Mouse (Mus musculus) mouse embryonic stem cell (cell line): ENCODE measurements around the gene Gimap8.

Experiments used
- in situ Hi-C, 2 experiments: fragments of 300-500 bp; cut with MboI; formaldehyde crosslinking; loops; 1 replicate in 1 of 2; 3 replicates in 1 of 2; pipeline ENCODE4 v1.14.3; 2019 to 2020; ENCODE audit warnings: low sequenced_read_pairs in 2 of 2, low pct_unique_long_range_greater_than_20kb in 1 of 2, mixed read lengths in 1 of 2; ENCODE audit not compliant: unreplicated experiment in 1 of 2

Gene Gimap8

DNA sequence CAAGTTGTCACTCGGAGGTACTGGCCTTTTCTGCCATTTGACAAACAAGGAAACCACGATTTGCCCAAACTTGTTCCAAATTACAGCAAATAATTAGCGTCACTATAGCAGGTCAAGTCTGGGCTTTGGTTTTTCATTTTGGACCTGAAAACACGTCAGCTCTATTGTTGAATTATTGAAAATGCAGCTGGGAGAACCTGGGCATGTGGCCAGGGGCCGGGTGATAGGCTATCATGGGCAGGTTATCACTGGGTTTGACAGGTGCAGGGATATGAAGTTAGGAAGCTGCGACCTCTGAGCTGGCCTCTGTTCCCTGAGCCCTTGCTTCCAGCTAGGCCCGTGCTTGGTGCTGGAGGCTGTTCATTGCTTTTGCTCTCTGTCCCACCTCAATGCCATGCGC, 16.2 kb upstream of the Gimap8 start:
- in situ Hi-C loops = loop anchor here in 1 of 2 experiments (10.0 kb wide), 1 partner anchor 86 kb away; no protein-coding TSS in a partner anchor

DNA sequence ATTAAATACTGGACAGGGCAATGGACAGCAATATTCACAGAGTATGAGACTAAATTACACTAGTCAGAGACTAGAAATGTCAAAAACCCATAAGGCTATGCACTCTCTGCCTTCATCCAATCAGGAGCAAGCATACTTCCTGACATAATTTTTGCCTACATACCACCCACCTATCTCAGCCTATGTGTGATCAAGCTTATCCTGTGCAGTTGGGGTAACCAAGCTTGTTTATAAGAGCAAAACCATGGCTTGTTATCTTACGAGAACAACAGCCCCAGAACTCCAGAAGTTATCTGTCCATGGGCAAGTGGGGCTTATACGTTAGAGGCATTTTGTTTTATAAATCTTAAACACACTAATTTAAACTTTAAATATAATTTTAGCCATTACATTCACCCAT, 11.9 kb upstream of the Gimap8 start:
- in situ Hi-C loops = loop anchor here in 1 of 2 experiments (10.0 kb wide), 1 partner anchor 90 kb away; no protein-coding TSS in a partner anchor

- in situ Hi-C loops = loop anchor here in 1 of 2 experiments (10.0 kb wide), 1 partner anchor 92 kb away; no protein-coding TSS in a partner anchor
These were observed 10.5 kb upstream of the Gimap8 start for GRCm38 (mm10) chr6:48636515-48636914.

DNA sequence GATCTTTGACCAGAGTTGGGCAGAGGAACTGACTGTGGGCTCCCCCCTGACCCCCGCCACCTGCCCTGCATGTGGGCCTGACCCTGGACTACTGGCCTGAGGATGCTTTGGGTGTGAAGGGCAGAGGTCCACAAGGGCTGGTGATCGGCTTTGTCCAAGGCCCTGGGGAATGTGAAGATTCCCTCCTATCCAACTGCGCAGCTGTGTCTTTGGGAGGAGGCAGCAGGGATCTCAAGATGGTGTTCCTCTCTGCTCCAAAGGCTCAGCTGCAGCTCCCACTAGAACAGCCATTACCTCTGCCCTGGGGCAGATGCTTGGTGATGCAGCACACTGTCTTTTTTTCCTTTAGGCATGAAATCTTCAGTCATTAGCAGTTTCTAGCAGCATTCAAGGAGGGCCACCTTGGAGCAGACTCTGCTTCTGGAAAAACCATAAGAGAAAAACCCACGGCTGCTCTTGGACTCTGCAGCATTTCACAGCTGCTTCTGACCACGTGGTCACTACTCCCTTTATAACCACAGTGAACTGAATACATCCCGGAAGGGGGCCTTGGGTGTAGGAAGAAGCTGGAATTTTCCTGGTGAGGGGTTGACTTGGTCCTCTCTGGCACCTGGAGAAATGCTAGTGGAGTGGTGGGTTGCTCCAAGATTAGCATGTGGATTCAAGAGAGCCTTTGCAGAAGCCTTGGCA, 9.1 kb upstream of the Gimap8 start:
- in situ Hi-C loops = loop anchor here in 1 of 2 experiments (10.0 kb wide), 1 partner anchor 93 kb away; no protein-coding TSS in a partner anchor

GRCm38 (mm10) chr6:48638553-48638952, 8.5 kb upstream of the Gimap8 start:
- in situ Hi-C loops = loop anchor here in 1 of 2 experiments (10.0 kb wide), 1 partner anchor 94 kb away; no protein-coding TSS in a partner anchor

- in situ Hi-C loops = loop anchor here in 1 of 2 experiments (10.0 kb wide), 1 partner anchor 123 kb away; no protein-coding TSS in a partner anchor
These were observed 5.6 kb upstream of the Gimap8 start for GRCm38 (mm10) chr6:48641391-48641790.

- in situ Hi-C loops = loop anchor here in 1 of 2 experiments (10.0 kb wide), 1 partner anchor 122 kb away; no protein-coding TSS in a partner anchor
These were observed 4.2 kb upstream of the Gimap8 start for GRCm38 (mm10) chr6:48642764-48643292.

- in situ Hi-C loops = loop anchor here in 1 of 2 experiments (10.0 kb wide), 1 partner anchor 119 kb away; no protein-coding TSS in a partner anchor
These were observed 1.2 kb upstream of the Gimap8 start for GRCm38 (mm10) chr6:48645660-48646308.

GRCm38 (mm10) chr6:48646309-48646690, 734 bp upstream of the Gimap8 start:
- in situ Hi-C loops = loop anchor here in 1 of 2 experiments (10.0 kb wide), 1 partner anchor 119 kb away; no protein-coding TSS in a partner anchor

DNA sequence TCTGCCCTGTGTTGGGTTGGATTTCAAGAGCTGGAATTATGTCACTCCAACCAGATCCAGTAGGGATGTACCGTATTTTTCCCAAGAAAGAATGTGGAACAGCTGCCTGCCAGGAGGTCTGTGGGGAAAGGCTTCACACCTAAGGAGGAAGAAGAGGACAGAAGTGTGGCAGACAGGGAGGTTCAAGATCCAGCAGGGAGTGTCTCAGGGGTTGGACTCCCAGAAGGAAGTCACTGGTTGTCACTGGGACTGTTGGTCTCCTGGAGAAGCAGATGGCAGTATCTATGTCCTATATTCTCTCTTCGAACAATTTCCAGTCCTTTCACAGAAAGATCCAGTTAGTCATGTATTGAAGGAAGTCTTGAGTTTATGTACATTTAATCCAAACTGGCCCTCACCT, 577 bp downstream of the Gimap8 start:
- in situ Hi-C loops = loop anchor here in 1 of 2 experiments (10.0 kb wide), 1 partner anchor 117 kb away; no protein-coding TSS in a partner anchor

GRCm38 (mm10) chr6:48648779-48649178, 1.7 kb downstream of the Gimap8 start:
- in situ Hi-C loops = loop anchor here in 1 of 2 experiments (10.0 kb wide), 1 partner anchor 116 kb away; no protein-coding TSS in a partner anchor

- in situ Hi-C loops = no loop called here
These were observed 3.0 kb downstream of the Gimap8 start for GRCm38 (mm10) chr6:48650041-48650440.

GRCm38 (mm10) chr6:48658721-48659120, 11.7 kb downstream of the Gimap8 start:
- in situ Hi-C loops = no loop called here

DNA sequence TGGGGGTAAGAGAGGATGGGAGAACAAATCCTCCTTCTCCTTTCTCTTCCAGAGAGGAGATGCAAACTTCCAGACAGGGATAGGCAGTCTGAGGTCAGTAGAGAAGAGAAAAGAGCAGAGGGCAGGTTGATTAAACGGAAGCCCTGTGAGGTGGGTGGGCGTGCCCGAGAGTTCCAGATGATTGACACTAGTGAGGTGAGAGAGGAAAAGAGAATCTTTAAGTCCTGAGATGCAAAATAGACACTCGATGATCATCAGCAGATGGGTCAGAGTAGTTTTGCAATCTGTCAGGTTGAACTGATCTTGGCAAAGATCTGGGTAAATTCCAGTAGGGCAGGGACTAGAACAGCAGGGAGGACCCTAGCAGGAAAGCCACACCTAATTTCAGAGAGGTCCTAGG, 17.7 kb downstream of the Gimap8 start:
- in situ Hi-C loops = no loop called here

GRCm38 (mm10) chr6:48665471-48665870, 18.4 kb downstream of the Gimap8 start:
- in situ Hi-C loops = no loop called here

DNA sequence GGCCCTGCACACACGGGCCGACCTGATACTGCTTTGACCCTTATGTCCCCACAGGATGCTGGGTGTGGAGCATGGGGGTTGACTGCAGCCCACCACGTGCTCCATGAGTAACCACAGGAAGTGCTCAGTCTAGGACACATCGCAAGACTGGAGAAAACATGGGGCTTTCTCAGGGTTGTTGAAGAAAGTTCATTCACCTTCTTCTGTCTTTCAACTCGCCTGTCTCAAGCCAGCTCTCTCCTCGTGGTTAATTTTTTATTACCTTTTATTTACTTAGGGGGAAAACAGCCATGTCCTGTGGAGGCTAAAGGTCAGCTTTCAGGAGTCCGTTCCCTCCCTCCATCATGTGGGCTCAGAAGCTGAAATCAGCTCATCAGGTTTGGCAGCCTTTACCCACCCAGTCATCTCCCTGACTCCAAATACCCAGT, 19.1 kb downstream of the Gimap8 start:
- in situ Hi-C loops = no loop called here

GRCm38 (mm10) chr6:48668022-48668421, 21.0 kb downstream of the Gimap8 start:
- in situ Hi-C loops = no loop called here

- in situ Hi-C loops = no loop called here
These were observed 22.5 kb downstream of the Gimap8 start for GRCm38 (mm10) chr6:48669446-48669969.
